Mouse (Mus musculus): ENCODE measurements around the gene Zwilch.

DNA sequence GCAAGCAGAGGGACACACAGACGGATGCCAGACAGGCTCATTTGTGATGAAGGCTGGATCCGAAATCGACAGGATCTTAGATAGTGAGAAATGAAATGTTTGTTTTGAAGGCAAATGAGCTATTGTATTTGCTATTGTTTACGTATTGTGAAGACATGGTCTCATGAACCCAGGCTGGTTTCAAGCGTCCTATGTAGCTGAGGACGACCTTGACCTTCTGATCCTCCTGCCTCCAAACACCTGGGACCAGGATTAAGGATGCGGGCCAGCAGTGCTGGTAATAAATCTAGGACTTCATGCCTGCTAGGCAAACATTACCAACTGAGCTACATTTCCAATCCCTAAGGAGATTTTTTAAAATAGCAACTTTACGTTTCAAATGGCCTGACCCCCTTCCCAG, 24.6 kb upstream of the Zwilch start:
- TF ChIP-seq POU5F1 (IDR thresholded peaks at IDR 0.05; ENCODE audit: borderline replicate concordance, low read length) (no peak), CTCF (conservative IDR thresholded peaks at IDR 0.05; ENCODE audit: low read length) (no peak)

Measured in E14TG2a.4 (cell line).